Mouse (Mus musculus) lung, adult 2 months (tissue): Measurements from ENCODE around the gene Six1. TPM values are rescaled to one million over a fixed set of nuclear protein-coding genes. Genes with fewer than 3 reads are reported as not detected.
"Not testable (repeated sequence)": the region's sequence is repeated elsewhere in the genome, so short reads cannot be mapped to it uniquely, and the experiment has no call there.

ENCODE experiments used
- DNase-seq: peaks from one replicate; pipeline ENCODE4 v3.0.0; 2022
- H3K4me1 ChIP-seq: fragments of 200-500 bp; 2 replicates; pipeline ENCODE4 v1.6.1; 2011; ENCODE audit warnings: low read length; ENCODE audit not compliant: control insufficient read depth, insufficient read depth
- H3K4me3 ChIP-seq: fragments of 200-500 bp; replicated peaks from 2 replicates; pipeline ENCODE3; 2011; ENCODE audit warnings: low read depth, mild to moderate bottlenecking, control low read depth, low read length; ENCODE audit errors: extremely low read depth
- CTCF ChIP-seq: fragments of 200-500 bp; IDR thresholded peaks from 2 replicates; pipeline ENCODE4 v1.5.1; 2011; ENCODE audit warnings: mild to moderate bottlenecking, low read length, control low read depth; ENCODE audit not compliant: insufficient read depth
- POLR2A ChIP-seq: fragments of 200-500 bp; IDR thresholded peaks from 2 replicates; pipeline ENCODE4 v1.6.1; 2011; ENCODE audit warnings: low read depth, mild to moderate bottlenecking, control low read depth, low read length, borderline replicate concordance; ENCODE audit errors: extremely low read depth
- WGBS: fragments of 180-500 bp; shearing (Covaris S2); methylation state at CpG from one replicate; pipeline ENCODE4 v1.1.7; 2018; 5-methylcytosine and 5-hydroxymethylcytosine counted together
- polyA plus RNA-seq: library from polyadenylated mRNA; depleted of rRNA; stranded (reverse); fragments of >200 nt; gene quantifications from 2 replicates; pipeline ENCODE4 v1.2.3, GENCODE M21; 2012; rRNA removed

Six1 gene
- polyA plus RNA-seq, 1 experiment, result 3.6 TPM

- no peak overlapping the region for H3K4me3 ChIP-seq
- no peaks in the 10 kb centered on the region for H3K4me1 ChIP-seq
- TF ChIP-seq CTCF, result no peak
- TF ChIP-seq POLR2A, result no peak
- DNase-seq, result no peak
- WGBS, result 25% methylated on average over 10 of the region's 10 CpGs
Observed at GRCm38 (mm10) chr12:73012136-73012785, 41.4 kb downstream of the Six1 start.

- H3K4me3 ChIP-seq, DNase-seq, H3K4me1 ChIP-seq: not testable (repeated sequence)
- 40% methylated on average over 9 of the region's 9 CpGs for WGBS
Observed at GRCm38 (mm10) chr12:73002903-73003302, 50.8 kb downstream of the Six1 start.

GRCm38 (mm10) chr12:73002281-73002680 lies 51.4 kb downstream of the Six1 start:
- WGBS, result 48% methylated on average over 17 of the region's 17 CpGs
- peak; percentile 36 for DNase-seq
- H3K4me1 ChIP-seq, H3K4me3 ChIP-seq: not testable (repeated sequence)

DNA sequence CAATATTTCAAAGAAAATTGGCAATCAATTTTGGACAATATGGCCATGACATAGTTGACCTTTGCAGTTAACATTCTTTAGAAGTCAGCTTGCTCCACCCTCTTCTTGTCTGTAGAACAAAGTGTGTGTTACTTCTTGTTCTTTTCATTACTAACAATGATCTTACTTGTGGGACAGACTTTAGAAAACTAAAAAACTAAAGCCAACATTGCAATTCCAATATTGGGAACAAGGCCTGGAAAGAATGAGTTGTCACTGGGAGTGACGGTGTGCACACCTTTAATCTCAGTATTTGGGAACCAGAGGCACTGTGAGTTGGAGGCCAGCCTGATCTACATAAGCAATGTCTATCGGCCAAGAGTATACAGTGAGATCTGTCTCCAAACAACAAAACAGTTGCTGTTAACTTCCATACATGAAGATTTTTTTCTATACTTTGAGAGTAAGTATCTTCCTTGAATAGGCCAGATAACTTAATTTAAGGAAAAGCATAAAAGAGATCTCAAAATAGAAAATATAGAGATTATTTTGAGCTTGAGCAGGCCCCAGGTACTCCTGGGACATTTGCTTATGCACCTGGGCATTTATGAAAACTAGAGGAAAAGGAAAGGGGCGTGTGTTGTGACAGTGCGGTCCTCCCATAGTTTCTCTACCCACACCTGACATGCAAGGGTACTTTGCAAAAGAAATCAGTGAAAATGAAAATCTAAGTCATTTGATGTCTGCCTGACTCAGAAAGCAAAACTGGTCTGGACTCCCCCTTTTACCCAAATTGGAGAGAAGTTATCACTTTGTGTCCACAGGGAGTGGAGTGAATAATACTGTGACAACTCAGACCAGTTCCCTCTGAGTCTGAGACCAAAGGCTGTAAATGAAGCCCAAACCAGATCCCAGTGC lies 55.3 kb downstream of the Six1 start:
- 77% methylated on average over 4 of the region's 4 CpGs for WGBS
- TF ChIP-seq POLR2A (no peak), CTCF (no peak)
- Histone ChIP-seq H3K4me3 (no peak overlapping the region), H3K4me1 (no peaks in the 10 kb centered on the region)
- DNase-seq, result no peak

DNA sequence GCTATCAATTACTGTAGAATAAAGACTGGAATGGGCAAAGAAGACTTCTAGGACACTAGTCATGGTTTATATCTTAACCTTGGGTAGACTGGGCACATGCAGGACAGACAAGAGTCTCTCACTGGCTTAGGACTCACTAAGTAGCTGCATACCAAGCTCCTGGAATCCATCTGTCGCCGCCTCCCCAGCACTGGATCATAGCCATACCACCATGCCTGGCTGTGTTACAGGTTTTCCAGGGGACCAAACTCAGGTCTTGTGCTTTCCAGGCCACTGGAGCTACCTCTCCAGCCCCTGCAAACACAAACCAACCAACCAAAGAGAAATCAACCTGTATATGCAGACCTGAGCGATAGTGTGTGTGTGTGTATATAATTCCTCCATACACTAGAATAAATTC lies 57.0 kb downstream of the Six1 start:
- Histone ChIP-seq H3K4me1 (no peaks in the 10 kb centered on the region), H3K4me3 (no peak overlapping the region)
- TF ChIP-seq CTCF, result no peak
- DNase-seq, result no peak
- 87% methylated on average over 3 of the region's 3 CpGs for WGBS

Other genes starting within 250 kb of the Six1 start
- not detected in 2 replicates for gene Six6, start 114.0 kb downstream of the Six1 start, polyA plus RNA-seq
- gene 4930447C04Rik, start 113.1 kb downstream of the Six1 start, polyA plus RNA-seq, result not detected in 2 replicates
- 2.1 and 2.6 TPM in 2 replicates for gene Six4, start 59.6 kb upstream of the Six1 start, polyA plus RNA-seq
- gene Mnat1, start 69.8 kb upstream of the Six1 start, polyA plus RNA-seq, result 3.5 and 6.4 TPM in 2 replicates
- 2.0 and 4.0 TPM in 2 replicates for gene Trmt5, start 232.8 kb upstream of the Six1 start, polyA plus RNA-seq
- gene Slc38a6, start 232.9 kb upstream of the Six1 start, polyA plus RNA-seq, result 17.5 and 24.9 TPM in 2 replicates